Mouse (Mus musculus): ENCODE measurements around the gene Mbnl3.

- TF ChIP-seq CTCF (IDR thresholded peaks at IDR 0.05; ENCODE audit: low read depth) (no peak), EP300 (IDR thresholded peaks at IDR 0.05; ENCODE audit: low read depth) (no peak)
Observed at GRCm38 (mm10) chrX:51084211-51084610, 122.1 kb downstream of the Mbnl3 start.
